Mouse (Mus musculus) E14TG2a.4 (cell line): ENCODE results near the gene Tacstd2.

Source experiments
- H3K27me3 ChIP-seq: 2 replicates; pipeline ENCODE4 v1.6.1; 2014; ENCODE audit warnings: low read length, control low read depth; ENCODE audit not compliant: insufficient read depth
- H3K36me3 ChIP-seq: 2 replicates; pipeline ENCODE4 v1.6.1; 2014; ENCODE audit warnings: low read length, control low read depth; ENCODE audit not compliant: insufficient read depth
- H3K4me1 ChIP-seq: replicated peaks from 2 replicates; pipeline ENCODE4 v1.6.1; 2014; ENCODE audit warnings: low read depth, low read length, control low read depth
- H3K4me3 ChIP-seq: replicated peaks from 2 replicates; pipeline ENCODE4 v1.5.1; 2014; ENCODE audit warnings: mild to moderate bottlenecking, low read length
- H3K9me3 ChIP-seq: 2 replicates; pipeline ENCODE4 v1.6.1; 2014; ENCODE audit warnings: low read length, control low read depth
- CTCF ChIP-seq: conservative IDR thresholded peaks from 2 replicates; pipeline ENCODE4 v1.5.1; 2014; ENCODE audit warnings: low read length
- NANOG ChIP-seq: IDR thresholded peaks from 2 replicates; pipeline ENCODE4 v1.6.1; 2014; ENCODE audit warnings: borderline replicate concordance, low read length, mixed read lengths
- POU5F1 ChIP-seq: IDR thresholded peaks from 2 replicates; pipeline ENCODE4 v1.6.1; 2014; ENCODE audit warnings: low read length, borderline replicate concordance

Gene Tacstd2

GRCm38 (mm10) chr6:67535777-67536054 lies at the start of gene Tacstd2:
TSS of gene Tacstd2 (minus strand) at chr6:67535796.
- Histone ChIP-seq H3K4me3 (peak within 1 kb of the TSS; percentile 72), H3K4me1 (peaks cover 37% of the 10 kb centered on the region), H3K9me3 (no peaks in the 10 kb centered on the region), H3K27me3 (peaks cover 68% of the 10 kb centered on the region), H3K36me3 (no peaks in the 10 kb centered on the region)
- no peak for TF ChIP-seq CTCF
- no peak for TF ChIP-seq POU5F1
- TF ChIP-seq NANOG: no peak

DNA sequence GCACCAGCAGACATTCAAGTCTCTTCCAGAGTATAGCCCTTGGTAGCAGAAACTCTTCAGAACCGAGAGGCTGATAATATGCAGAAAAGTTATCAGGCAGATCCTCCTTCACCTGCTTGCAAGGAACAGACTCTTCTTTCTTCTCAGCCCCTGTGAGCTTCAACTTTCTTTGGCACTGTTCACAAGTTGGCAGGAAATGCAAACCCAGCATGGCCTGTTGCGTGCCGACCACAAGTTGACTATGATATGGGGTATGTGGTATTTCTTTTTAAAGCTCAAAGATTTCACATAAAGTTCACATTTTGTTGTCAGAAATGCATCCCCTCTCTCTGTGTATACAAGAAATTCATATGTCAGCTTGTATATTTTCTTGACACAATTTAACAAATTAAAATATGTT lies 30.7 kb upstream of the Tacstd2 start:
- Histone ChIP-seq H3K36me3 (no peaks in the 10 kb centered on the region), H3K4me1 (no peaks in the 10 kb centered on the region), H3K4me3 (no peak overlapping the region), H3K27me3 (no peaks in the 10 kb centered on the region), H3K9me3 (no peaks in the 10 kb centered on the region)
- no peak for TF ChIP-seq POU5F1

DNA sequence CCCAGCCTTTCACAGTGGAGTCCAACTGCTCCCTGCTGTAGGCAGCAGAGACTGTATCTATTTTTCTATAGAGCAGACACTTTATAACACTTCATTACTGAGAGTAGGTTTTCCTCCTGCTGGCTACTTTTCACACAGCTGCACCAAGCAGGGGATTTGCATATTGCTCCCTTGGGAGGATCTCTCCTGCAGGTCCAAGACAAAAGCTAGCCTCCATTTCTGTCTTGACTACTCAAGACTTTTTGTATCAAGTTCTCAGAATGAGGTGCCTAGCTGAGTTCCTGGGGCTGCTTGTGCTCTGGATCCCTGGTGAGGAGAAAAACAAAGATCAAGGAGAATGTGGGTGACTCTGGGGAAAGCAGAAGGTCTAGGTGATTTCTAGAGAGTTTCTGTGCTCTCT lies 19.8 kb upstream of the Tacstd2 start:
- TF ChIP-seq POU5F1: no peak
- no peak for TF ChIP-seq CTCF
- TF ChIP-seq NANOG: no peak
- no peak overlapping the region for H3K4me3 ChIP-seq
- peaks cover 9% of the 10 kb centered on the region; the same call in 1 of the 2 replicates for H3K9me3 ChIP-seq
- peaks cover 7% of the 10 kb centered on the region; the same call in 1 of the 2 replicates for H3K4me1 ChIP-seq
- no peaks in the 10 kb centered on the region for H3K27me3 ChIP-seq
- no peaks in the 10 kb centered on the region for H3K36me3 ChIP-seq

DNA sequence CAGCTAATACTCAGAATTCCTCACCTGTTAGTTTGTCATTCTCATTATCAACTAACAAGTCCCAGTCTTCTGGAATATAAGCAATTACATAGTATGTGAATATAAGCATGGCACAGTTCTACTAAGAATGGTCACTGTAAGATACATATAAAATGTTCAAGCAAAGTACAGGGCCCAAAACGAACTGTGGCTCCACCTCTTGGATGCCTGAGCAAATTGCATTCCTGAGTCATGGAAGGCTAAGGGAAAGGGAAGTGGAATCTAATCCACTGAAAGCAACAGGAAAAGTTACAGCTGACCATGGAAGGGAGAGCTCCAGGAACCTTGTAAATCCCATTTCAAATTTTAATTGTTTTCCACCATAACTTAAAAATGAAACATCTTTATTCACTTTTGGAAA lies 14.0 kb upstream of the Tacstd2 start:
- Histone ChIP-seq H3K4me3 (no peak overlapping the region), H3K9me3 (no peaks in the 10 kb centered on the region), H3K4me1 (peaks cover 7% of the 10 kb centered on the region; the same call in 1 of the 2 replicates), H3K27me3 (no peaks in the 10 kb centered on the region), H3K36me3 (no peaks in the 10 kb centered on the region)
- TF ChIP-seq POU5F1 (no peak), NANOG (no peak), CTCF (no peak; the same call in 1 of the 2 replicates)

- Histone ChIP-seq H3K9me3 (no peaks in the 10 kb centered on the region), H3K36me3 (no peaks in the 10 kb centered on the region), H3K4me1 (peaks cover 37% of the 10 kb centered on the region), H3K27me3 (peaks cover 73% of the 10 kb centered on the region), H3K4me3 (peak overlapping the region; percentile 72)
- TF ChIP-seq POU5F1 (no peak), CTCF (no peak), NANOG (no peak)
These were observed 405 bp downstream of the Tacstd2 start for GRCm38 (mm10) chr6:67535005-67535776.

DNA sequence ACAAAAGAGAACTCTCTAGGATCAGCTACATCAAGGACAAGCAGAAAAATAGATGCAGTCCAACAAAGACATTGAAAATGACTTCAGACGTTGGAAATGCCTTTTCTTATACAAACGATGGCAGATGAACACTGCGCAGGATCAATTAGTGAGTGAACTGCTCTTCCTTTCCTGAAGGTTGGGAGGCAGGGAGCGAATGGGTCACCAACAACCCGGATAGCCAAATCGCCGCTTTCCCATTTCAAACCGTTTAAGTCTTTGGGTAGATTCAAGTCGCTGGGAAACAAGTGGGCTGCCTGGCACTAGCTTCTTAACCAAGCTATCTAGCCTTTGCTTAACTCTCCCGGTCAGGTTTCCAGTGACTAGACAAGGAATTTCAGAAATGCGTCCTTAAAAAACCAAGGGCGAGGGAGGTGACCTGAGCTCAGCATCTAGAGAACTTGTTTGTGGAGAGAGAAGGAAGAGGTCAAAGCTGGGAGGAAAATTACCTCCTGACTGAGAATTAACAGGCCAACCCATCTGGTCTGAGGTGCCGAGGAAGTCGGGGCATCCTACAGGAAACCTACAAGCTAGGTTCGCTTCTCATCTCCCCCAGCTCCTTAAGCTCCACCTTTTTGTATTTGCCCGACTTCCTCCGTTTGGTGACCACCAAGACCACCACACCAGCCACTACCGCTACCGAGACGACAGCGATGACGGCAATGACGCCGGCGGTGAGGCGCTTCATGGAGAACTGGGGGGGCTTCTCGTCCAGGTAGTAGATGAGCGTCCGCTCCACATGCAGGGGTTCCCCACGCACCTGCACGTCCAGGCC lies 1.2 kb downstream of the Tacstd2 start:
- Histone ChIP-seq H3K4me3 (peak overlapping the region; percentile 72), H3K4me1 (peaks cover 37% of the 10 kb centered on the region), H3K9me3 (no peaks in the 10 kb centered on the region), H3K36me3 (no peaks in the 10 kb centered on the region), H3K27me3 (peaks cover 75% of the 10 kb centered on the region)
- TF ChIP-seq POU5F1: no peak
- no peak for TF ChIP-seq CTCF
- TF ChIP-seq NANOG: no peak

- no peaks in the 10 kb centered on the region for H3K9me3 ChIP-seq
- TF ChIP-seq NANOG: no peak
- peaks cover 37% of the 10 kb centered on the region for H3K4me1 ChIP-seq
- H3K36me3 ChIP-seq: no peaks in the 10 kb centered on the region
- H3K27me3 ChIP-seq: peaks cover 70% of the 10 kb centered on the region
- H3K4me3 ChIP-seq: peak overlapping the region; percentile 58
These were observed 2.7 kb downstream of the Tacstd2 start for GRCm38 (mm10) chr6:67532665-67533440.

- no peak for TF ChIP-seq NANOG
- no peak; the same call in 1 of the 2 replicates for TF ChIP-seq CTCF
- TF ChIP-seq POU5F1: no peak
- H3K36me3 ChIP-seq: no peaks in the 10 kb centered on the region
These were observed 3.8 kb downstream of the Tacstd2 start for GRCm38 (mm10) chr6:67531822-67532162.

More at GRCm38 (mm10) chr6:67531822-67532162, 3.8 kb downstream of the Tacstd2 start:
- peaks cover 63% of the 10 kb centered on the region for H3K27me3 ChIP-seq
- H3K9me3 ChIP-seq: no peaks in the 10 kb centered on the region
- H3K4me3 ChIP-seq: no peak overlapping the region
- H3K4me1 ChIP-seq: peaks cover 37% of the 10 kb centered on the region
